Mouse (Mus musculus): ENCODE data around the gene Gm9857.

Gm9857 gene

DNA sequence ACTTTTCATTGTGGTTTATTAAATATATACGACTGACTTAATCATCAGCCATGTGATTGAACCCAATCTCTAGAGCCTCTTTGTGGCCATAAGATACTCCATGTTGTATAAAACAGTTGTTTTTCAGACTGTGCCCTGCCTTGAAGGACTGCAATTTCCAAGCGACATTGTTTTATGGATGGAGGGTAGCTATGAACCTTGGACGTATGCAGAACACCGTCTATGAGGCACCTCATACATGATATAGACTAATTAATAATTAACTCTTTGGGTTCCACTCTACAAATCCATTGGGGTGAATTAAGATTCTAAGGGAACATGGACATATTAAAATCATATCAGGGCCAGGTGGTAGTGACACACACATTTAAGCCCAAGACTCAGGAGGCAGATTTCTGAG, 14.6 kb downstream of the Gm9857 start:
- in situ Hi-C loops (cut with MboI) = no loop called here

DNA sequence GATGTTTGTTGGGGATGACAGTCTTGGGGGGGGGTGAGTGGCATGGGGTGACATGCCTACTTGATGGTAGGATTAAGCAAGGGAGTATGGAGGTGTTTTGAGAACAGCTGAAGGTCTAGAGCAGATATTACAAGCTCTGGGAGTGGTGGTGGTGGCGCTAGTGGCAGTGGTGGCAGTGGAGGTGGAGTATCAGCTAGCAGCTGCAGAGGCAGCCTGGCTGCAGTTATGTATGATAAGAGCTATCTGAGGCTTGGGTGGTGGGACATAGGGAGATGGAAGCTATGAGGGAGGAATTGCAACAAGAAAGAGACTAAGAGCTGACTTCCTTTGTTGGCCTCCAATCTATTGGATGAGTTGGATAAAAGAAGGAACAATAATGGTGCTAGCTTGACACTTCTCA, 18.4 kb downstream of the Gm9857 start:
- in situ Hi-C loops (cut with MboI) = no loop called here

DNA sequence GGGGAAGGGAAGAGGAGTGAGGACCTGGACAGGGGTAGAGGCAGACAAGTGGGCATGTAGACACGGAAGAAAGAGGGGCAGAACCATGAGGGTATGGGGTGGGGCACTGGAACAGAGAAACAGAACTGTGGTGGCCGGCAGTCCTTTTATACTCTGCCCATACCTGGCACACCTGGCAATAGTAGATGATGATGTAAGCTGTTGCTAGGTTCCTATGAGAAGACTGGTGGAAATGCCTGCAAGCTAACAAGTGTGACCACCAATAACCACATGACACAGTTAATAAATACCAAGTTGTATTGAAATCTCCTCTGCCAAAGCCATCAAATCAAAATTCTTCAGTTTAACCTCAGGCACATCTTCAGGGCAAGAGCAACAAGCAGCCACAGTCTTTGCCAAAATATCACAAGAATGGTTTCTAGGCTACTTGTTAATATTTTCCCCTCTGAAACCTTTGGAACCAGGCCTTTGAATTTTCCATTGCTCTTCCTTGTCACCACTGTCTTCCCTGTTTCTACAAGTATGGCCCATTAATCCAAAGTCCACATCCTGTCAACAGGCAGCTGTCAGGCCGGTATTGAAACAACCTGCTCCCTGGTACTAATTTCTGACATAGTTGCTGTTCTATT, 19.7 kb downstream of the Gm9857 start:
- in situ Hi-C loops (cut with MboI) = no loop called here

DNA sequence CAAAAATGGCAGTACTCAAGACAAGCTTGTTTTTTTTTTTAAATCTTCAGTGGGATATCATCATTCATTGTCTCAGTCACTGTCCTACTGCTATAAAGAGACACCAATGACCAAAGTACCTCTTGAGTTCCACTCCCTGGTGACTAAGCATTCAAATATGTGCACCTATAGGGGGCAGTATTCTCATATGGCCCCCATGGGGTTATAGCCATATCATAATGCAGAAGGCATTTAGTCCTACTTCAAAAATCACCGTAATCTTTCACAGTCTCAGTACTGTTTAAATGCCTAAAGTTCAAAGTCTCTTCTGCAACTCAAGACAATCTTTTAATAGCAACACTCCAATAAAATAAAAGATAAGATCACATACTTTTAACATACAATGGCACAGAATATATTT, 21.4 kb downstream of the Gm9857 start:
- in situ Hi-C loops (cut with MboI) = no loop called here

GRCm38 (mm10) chr3:108917986-108918385, 22.3 kb downstream of the Gm9857 start:
- in situ Hi-C loops (cut with MboI) = no loop called here

- in situ Hi-C loops (cut with MboI) = no loop called here
Measured at GRCm38 (mm10) chr3:108916857-108917256, 23.4 kb downstream of the Gm9857 start.

GRCm38 (mm10) chr3:108915999-108916398, 24.2 kb downstream of the Gm9857 start:
- in situ Hi-C loops (cut with MboI) = no loop called here

- in situ Hi-C loops (cut with MboI) = no loop called here
Measured at GRCm38 (mm10) chr3:108911548-108912413, 28.5 kb downstream of the Gm9857 start, which contains the start of gene Prpf38b. TSS of gene Prpf38b (minus strand) at chr3:108911727.

DNA sequence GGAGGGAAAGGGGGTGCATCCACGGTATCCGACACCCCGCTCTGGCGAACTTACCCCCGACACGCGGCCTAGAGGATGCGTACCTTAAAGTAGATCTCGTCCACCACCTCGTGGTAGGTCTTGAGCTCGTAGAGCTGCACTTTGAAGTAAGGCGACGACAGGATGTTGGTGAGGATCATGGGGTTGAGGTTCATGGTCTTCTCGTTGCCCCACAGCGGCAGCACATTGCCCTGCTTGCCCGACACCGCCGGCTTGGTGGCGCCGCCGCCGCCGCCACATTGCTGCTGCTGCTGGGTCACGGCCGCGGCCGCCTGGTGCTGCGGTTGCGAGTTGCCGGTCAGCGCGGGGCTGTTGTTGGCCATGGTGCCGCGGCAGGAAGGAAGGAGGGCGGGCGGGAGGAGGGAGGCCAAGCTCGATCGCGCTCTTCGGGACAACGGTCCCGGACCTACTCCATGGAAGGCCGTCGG, 29.1 kb downstream of the Gm9857 start:
- in situ Hi-C loops (cut with MboI) = no loop called here

GRCm38 (mm10) chr3:108910303-108911080, 29.8 kb downstream of the Gm9857 start:
- in situ Hi-C loops (cut with MboI) = no loop called here

GRCm38 (mm10) chr3:108902934-108903333, 37.3 kb downstream of the Gm9857 start:
- in situ Hi-C loops (cut with MboI) = loop anchor here (5.0 kb wide), 1 partner anchor 56 kb away; no protein-coding TSS in a partner anchor

- in situ Hi-C loops (cut with MboI) = loop anchor here (5.0 kb wide), 1 partner anchor 55 kb away; no protein-coding TSS in a partner anchor
Measured at GRCm38 (mm10) chr3:108902038-108902437, 38.2 kb downstream of the Gm9857 start.

DNA sequence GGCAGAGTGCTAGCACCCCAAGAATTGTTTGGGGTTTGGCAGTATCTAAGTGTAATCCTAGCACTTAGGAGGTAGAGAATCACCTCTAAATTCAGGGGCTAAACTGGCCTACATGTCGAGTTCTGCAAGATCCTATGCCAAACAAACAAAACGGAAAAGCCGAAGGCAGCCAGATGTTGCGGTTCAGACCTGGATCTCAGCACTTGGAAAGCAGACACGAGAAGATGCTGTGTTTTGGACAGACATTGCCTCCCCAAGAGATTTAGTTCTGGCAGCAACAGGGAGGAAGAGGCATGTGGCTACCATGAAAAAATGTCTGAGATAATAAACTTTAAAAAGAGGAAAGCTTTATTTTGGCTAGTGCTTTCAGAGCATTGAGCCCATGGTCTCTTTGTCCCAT, 39.6 kb downstream of the Gm9857 start:
- in situ Hi-C loops (cut with MboI) = loop anchor here (5.0 kb wide), 1 partner anchor 53 kb away; no protein-coding TSS in a partner anchor

- in situ Hi-C loops (cut with MboI) = loop anchor here (5.0 kb wide), 1 partner anchor 53 kb away; no protein-coding TSS in a partner anchor
Measured at GRCm38 (mm10) chr3:108900147-108900546, 40.1 kb downstream of the Gm9857 start.

DNA sequence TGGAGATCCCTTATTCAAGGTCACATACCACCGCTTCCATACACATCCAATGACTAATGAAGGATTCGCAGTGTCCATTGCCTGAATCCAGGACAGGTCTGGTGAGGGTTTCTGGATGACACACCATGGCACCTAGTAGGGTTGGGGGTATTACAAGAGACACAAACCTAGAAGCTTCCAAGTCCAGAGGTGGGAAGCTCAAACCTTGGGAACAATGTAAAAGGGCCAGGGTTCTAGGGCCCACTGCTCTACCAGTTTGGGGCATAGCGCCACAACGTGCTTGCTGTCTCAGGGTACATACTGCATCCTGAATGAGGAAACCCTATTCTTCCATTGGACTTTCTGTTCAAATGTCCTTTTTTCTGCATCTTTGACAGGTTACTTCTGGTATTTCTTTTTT, 41.6 kb downstream of the Gm9857 start:
- in situ Hi-C loops (cut with MboI) = no loop called here

- in situ Hi-C loops (cut with MboI) = no loop called here
Measured at GRCm38 (mm10) chr3:108892914-108893313, 47.3 kb downstream of the Gm9857 start.

GRCm38 (mm10) chr3:108892080-108892479, 48.2 kb downstream of the Gm9857 start:
- in situ Hi-C loops (cut with MboI) = no loop called here

All from mature B cell (primary cell).